Mouse (Mus musculus): ENCODE measurements around the gene Ebi3.

DNA sequence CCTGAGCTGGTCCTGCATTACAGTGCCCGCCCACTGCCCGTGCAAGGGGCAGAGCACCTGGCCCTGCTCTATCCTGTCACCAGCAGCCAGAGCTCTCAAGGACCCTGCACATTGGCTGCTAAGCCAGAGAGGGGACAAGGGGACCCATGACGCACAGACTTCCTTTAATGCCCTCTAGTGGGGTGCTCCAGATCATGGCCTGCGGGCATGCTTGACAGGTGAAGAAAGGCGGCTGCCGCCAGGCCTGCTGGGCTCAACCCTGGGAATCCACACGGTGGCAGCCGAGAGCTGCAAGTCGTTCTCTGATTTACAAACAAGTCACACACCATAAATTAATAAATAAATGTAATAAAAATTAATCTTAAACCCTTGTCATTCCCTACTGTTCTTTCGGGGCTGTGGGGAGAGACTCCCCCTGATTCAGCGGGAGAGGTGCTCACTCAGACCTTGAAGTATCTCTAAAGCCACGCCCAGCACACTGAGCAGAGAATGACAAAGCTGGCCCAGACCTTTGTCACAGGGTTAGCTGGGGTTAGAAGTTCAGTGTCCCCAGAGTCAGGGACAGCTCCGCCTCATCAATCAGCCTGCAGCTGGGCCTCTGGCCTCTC, 23.9 kb downstream of the Ebi3 start:
- TF ChIP-seq CTCF (IDR thresholded peaks at IDR 0.05; ENCODE audit: borderline replicate concordance, insufficient read depth, low read length): peak; percentile 72
- no peak for TF ChIP-seq POLR2A (IDR thresholded peaks at IDR 0.05; ENCODE audit: low read depth, low read length)
